Mouse (Mus musculus) liver, embryonic 14.5 days (tissue): Measurements from ENCODE around the gene Atxn1. TPM values are rescaled to one million over a fixed set of nuclear protein-coding genes. Genes with fewer than 3 reads are reported as not detected.

Experiments
- ATAC-seq: fragments of 200-750 bp; cut with Nextera tagmentation; 2 replicates; pipeline ENCODE4 v1.8.0; 2017; ENCODE audit warnings: moderate number of reproducible peaks, mild to moderate bottlenecking, moderate library complexity; ENCODE audit not compliant: insufficient read depth
- DNase-seq, 3 experiments: peaks; one replicate each; pipeline ENCODE4 v3.0.0-alpha.2; 2012 to 2013; ENCODE audit warnings: low read depth in 3 of 3, low spot score in 3 of 3
- H3K27ac ChIP-seq: fragments of 300-500 bp; sonication (generic); 2 replicates; pipeline ENCODE4 v1.5.1; 2014; ENCODE audit warnings: moderate library complexity, mild to moderate bottlenecking, control low read depth, inconsistent platforms
- H3K27me3 ChIP-seq: fragments of 300-500 bp; sonication (generic); 2 replicates; pipeline ENCODE4 v1.6.1; 2014; ENCODE audit warnings: mild to moderate bottlenecking, low read length, moderate library complexity; ENCODE audit not compliant: control insufficient read depth, insufficient read depth
- H3K36me3 ChIP-seq: fragments of 300-500 bp; sonication (generic); replicated peaks from 2 replicates; pipeline ENCODE4 v1.6.1; 2014; ENCODE audit warnings: low read depth; ENCODE audit not compliant: control insufficient read depth, insufficient read depth
- H3K4me1 ChIP-seq, 2 experiments: fragments of 200-500 bp in 1 of 2; fragments of 300-500 bp in 1 of 2; sonication (generic) in 1 of 2; replicated peaks; 2 replicates each; pipeline ENCODE4 v1.6.1; 2012 to 2014; ENCODE audit warnings: antibody characterized with exemption in 1 of 2, inconsistent platforms in 1 of 2, low read length in 1 of 2; ENCODE audit not compliant: control insufficient read depth in 2 of 2, insufficient read depth in 2 of 2
- H3K4me2 ChIP-seq: fragments of 300-500 bp; sonication (generic); 2 replicates; pipeline ENCODE4 v1.6.1; 2014; ENCODE audit warnings: low read depth, mild to moderate bottlenecking, control low read depth, moderate library complexity
- H3K4me3 ChIP-seq, 2 experiments: fragments of 200-500 bp in 1 of 2; fragments of 300-500 bp in 1 of 2; sonication (generic) in 1 of 2; 2 replicates each; pipeline ENCODE4 v1.5.1; 2012 to 2014; ENCODE audit warnings: low read depth in 2 of 2, low read length in 2 of 2, mild to moderate bottlenecking in 2 of 2, control low read depth in 1 of 2, inconsistent platforms in 1 of 2, moderate library complexity in 1 of 2; ENCODE audit not compliant: insufficient read depth in 1 of 2
- H3K9ac ChIP-seq: fragments of 300-500 bp; sonication (generic); replicated peaks from 2 replicates; pipeline ENCODE4 v1.6.1; 2014; ENCODE audit warnings: mild to moderate bottlenecking, control low read depth, moderate library complexity
- H3K9me3 ChIP-seq: fragments of 300-500 bp; sonication (generic); 2 replicates; pipeline ENCODE4 v1.6.1; 2016; ENCODE audit warnings: low read length, mixed read lengths; ENCODE audit not compliant: control insufficient read depth
- CTCF ChIP-seq: IDR thresholded peaks from 2 replicates; pipeline ENCODE4 v1.5.1; 2016; ENCODE audit warnings: antibody characterized with exemption, low read depth, control low read depth
- EP300 ChIP-seq: IDR thresholded peaks from 2 replicates; pipeline ENCODE4 v1.6.1; 2016; ENCODE audit warnings: antibody characterized with exemption, low read depth
- WGBS: fragments of 180-500 bp; shearing (Covaris S2); extraction: QIAGEN DNeasy Blood & Tissue Kit; methylation state at CpG from one replicate; pipeline ENCODE4 v1.1.7; 2014; ENCODE audit not compliant: insufficient replicate concordance; 5-methylcytosine and 5-hydroxymethylcytosine counted together
- polyA plus RNA-seq, 2 experiments: library from polyadenylated mRNA; depleted of rRNA in 1 of 2; stranded (reverse) in 1 of 2; unstranded in 1 of 2; fragments of >200 nt; fragmentation: Nextera tagmentation in 1 of 2; extraction: Ambion mirVana in 1 of 2; gene quantifications; 2 replicates each; pipeline versions ENCODE4 v1.2.1 to v1.2.3; 2012 to 2014

Atxn1 gene
- polyA plus RNA-seq, 2 experiments: 1.0 to 1.2 TPM

GRCm38 (mm10) chr13:45809777-45810410 lies 154.9 kb downstream of the Atxn1 start:
- H3K27me3 ChIP-seq: no peaks in the 10 kb centered on the region
- H3K9me3 ChIP-seq: no peaks in the 10 kb centered on the region
- DNase-seq (no peak), ATAC-seq (no peak)
- H3K4me1 ChIP-seq: no peaks in the 10 kb centered on the region
- H3K36me3 ChIP-seq: no peaks in the 10 kb centered on the region
- no peak overlapping the region for H3K27ac ChIP-seq
- H3K4me2 ChIP-seq: no peak overlapping the region
- H3K9ac ChIP-seq: no peak overlapping the region
- 63% methylated on average over 16 of the region's 16 CpGs for WGBS
- H3K4me3 ChIP-seq: no peak overlapping the region
- TF ChIP-seq EP300 (no peak), CTCF (no peak)

DNA sequence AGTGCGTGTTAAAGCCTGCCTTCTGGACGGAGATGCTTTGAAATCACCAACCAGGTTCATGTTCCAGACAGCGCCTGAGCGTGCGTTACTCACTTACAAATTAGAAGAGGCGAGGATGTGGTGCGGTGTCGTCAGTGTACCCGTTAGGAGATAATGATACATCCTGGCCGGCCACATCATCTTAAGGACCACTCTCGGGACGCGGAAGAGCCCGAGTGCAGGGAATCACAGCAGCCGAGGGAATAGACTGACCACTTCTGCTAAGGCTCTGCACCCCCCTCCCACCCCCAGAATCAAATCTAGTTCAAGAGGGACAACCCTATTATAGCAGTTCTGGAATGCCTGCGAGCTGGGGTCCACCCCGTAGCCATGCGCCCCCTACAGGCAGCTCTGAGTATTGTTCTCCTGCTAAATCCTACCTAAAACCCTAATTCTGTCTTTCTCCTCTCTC lies 157.2 kb downstream of the Atxn1 start:
- TF ChIP-seq CTCF (peak; percentile 84), EP300 (no peak)
- DNase-seq (no peak), ATAC-seq (no peak)

DNA sequence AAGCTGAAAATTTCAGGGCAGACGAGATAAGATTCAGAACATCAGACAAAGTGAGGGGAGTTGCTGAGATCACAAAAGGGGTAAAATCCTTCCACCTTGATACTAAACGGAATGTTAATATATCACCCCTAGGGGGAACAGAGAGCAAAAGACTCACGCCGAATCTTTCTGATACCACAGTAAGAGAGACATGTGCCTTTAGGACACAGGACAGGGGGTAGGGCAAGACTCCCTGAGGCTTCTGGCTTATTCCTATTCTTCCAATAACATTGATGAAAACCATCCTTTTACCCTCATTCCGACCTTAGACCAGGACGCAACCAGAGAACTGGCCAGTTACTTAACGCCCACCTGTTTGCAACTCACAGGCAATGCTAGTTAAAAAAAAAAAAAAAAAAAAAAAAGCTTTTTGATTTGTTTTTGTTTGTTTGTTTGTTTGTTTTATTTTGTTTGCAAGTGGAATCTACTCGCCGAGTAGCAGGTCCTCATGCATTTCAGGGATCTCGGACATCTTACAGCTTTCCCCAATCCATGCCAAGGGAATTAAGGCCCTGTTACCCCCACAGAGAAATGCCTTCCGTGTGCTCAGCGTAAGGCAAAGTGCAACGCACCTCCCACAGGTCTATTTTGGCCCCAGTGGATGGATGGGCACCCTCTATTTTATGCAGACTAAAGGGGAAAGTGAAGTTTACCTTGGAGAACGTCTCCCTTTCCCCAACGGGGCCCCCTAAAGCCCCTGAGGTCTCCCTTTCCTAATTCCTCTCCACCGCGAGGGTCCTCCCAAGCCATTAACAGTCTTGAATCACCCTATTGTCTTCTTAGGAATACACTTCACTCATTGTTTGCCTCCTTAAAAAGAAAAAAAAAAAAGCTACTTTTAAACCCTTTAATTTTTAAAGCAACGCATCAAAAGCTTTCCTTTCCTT lies 157.9 kb downstream of the Atxn1 start:
- no peak for ATAC-seq
- Histone ChIP-seq H3K27ac (no peak overlapping the region), H3K27me3 (no peaks in the 10 kb centered on the region), H3K4me1 (no peaks in the 10 kb centered on the region), H3K4me3 (no peak overlapping the region), H3K9ac (no peak overlapping the region), H3K4me2 (no peak overlapping the region), H3K36me3 (no peaks in the 10 kb centered on the region), H3K9me3 (no peaks in the 10 kb centered on the region)
- no peak for DNase-seq
- TF ChIP-seq EP300 (no peak), CTCF (no peak)
- 73% methylated on average over 18 of the region's 18 CpGs for WGBS

More for the DNA sequence above, 157.2 kb downstream of the Atxn1 start:
- Histone ChIP-seq H3K4me2 (no peak overlapping the region), H3K4me3 (no peak overlapping the region), H3K9me3 (no peaks in the 10 kb centered on the region), H3K27ac (no peak overlapping the region), H3K4me1 (no peaks in the 10 kb centered on the region), H3K36me3 (no peaks in the 10 kb centered on the region), H3K9ac (no peak overlapping the region), H3K27me3 (no peaks in the 10 kb centered on the region)
- 66% methylated on average over 18 of the region's 18 CpGs for WGBS

DNA sequence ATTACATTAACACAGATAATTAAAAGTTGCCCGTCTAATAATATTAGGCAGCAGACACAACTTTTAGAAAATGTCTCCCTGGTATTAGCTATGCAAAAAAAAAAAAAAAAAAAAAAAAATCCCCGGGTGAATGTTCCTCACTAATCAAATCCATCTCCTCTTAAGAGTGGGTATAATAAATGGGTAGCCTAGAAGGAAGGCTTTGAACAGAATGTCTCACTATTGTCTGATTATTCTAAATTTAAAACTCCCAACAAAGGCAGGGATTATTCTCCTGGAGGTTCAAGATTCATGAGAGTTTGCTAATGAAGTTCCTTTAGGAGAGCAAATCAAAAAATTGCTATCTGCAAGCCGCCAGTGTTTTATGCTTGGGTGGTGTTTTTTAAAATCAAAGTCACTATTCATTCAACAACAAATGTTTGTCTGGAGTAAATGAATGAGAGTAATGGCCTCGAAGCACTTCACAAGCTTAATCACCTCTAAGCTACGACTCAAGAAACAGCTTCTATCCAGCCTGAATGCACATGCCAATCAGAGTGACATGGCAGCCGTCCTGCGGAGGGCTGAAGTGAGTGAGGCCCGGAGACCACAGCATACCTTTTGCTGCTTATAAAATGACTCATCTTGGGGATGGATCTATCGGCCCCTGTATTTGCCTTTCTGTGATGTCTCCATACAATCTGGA lies 158.8 kb downstream of the Atxn1 start:
- DNase-seq: no peak
- TF ChIP-seq EP300: no peak
- no peak for TF ChIP-seq CTCF
- H3K9me3 ChIP-seq: no peaks in the 10 kb centered on the region
- no peak overlapping the region for H3K4me2 ChIP-seq
- H3K4me1 ChIP-seq: no peaks in the 10 kb centered on the region
- no peaks in the 10 kb centered on the region for H3K27me3 ChIP-seq
- no peak overlapping the region for H3K4me3 ChIP-seq
- H3K9ac ChIP-seq: no peak overlapping the region
- WGBS: 65% methylated on average over 9 of the region's 9 CpGs
- H3K27ac ChIP-seq: no peak overlapping the region
- H3K36me3 ChIP-seq: no peaks in the 10 kb centered on the region
- no peak for ATAC-seq
